Mouse (Mus musculus): ENCODE data around the gene Zfp362.

The Zfp362 gene

DNA sequence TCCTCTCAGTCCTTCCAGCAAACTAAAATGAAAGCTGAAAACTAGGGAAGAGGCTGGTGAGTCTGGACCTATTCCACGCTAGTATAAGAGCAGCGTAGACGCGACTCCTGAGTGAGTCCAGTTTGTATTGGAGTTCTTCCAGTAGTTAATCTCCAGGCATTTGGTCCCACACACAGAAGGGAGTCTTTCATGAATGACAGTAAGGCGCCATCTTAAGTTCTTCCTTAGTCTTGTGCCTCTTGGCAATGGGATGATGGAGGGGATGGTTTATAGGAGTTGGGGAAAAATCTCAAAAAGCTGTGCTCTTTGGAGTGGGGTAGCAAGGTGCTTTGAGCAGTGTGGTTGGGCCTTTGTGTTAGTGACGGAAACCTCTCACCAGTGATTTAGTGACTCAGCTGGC, 75.6 kb downstream of the Zfp362 start:
- in situ Hi-C loops (cut with MboI, MseI) = no loop called here

DNA sequence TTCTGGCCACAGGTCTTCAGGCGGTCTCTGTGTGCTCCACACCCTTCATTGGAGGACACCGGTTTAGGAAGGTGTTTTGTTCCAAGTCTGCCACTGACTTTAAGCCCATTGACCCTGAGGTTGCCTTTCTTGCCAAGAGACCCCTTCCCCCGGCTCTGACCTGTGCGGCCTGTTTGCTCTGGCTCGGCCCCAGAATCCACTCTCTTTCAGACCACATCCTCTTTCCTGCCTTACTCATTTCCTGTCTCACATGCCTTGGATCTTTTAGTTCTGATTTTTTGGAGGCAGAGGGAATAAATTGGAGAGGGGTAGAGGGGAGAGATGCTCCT, 76.2 kb downstream of the Zfp362 start:
- in situ Hi-C loops (cut with MboI, MseI) = no loop called here

DNA sequence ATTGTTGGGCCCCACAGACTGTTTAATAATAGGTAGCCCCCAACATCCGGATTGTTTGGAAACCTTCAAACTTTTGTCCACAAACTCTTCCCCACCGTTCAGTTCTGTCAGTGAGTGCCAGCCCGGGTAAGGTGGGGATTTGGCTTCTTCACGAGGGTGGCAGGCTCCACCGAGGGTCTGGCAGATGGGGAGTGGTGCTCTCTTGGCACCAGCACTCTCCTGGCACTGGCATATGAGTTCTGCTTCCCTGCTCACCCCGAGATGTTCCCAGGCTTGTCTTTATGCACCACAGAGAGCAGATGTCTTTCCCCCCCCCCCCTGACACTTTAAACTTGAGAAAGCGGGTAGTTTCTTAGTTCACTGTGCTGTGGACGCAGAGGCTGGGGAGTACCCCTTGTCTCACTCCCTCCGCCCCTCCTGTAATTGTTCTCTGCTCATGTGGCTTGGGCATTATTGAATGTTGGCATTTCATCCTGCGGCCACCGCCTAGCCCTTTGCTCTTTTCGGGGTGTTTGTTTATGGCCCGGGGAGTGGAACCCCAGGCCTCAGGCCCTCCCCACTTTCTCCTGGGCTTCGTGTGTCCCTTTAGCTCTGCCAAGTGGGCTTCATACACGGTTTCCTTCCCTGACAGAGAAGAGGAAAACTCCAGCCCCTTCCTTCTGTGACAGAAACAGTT, 76.7 kb downstream of the Zfp362 start:
- in situ Hi-C loops (cut with MboI, MseI) = no loop called here

DNA sequence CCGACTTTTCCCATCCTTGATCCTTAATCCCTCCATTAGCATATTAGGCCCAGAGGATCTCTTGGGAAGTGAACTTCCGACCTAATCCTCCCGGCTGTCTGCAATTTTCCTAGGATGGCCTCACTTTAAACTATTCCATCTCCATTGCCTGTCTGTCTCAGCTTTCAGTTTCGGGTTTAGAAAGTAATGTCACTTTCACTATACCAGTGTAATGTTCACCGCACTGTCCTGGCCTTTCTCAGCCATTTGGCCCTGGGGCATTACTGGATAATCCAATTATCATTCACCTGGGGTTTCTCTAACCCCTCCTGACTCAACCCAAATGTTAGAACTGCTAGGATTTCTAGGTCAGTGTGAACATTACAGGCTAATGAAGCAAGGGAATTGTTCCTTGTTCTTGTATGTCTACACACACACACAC, 77.4 kb downstream of the Zfp362 start:
- in situ Hi-C loops (cut with MboI, MseI) = no loop called here

DNA sequence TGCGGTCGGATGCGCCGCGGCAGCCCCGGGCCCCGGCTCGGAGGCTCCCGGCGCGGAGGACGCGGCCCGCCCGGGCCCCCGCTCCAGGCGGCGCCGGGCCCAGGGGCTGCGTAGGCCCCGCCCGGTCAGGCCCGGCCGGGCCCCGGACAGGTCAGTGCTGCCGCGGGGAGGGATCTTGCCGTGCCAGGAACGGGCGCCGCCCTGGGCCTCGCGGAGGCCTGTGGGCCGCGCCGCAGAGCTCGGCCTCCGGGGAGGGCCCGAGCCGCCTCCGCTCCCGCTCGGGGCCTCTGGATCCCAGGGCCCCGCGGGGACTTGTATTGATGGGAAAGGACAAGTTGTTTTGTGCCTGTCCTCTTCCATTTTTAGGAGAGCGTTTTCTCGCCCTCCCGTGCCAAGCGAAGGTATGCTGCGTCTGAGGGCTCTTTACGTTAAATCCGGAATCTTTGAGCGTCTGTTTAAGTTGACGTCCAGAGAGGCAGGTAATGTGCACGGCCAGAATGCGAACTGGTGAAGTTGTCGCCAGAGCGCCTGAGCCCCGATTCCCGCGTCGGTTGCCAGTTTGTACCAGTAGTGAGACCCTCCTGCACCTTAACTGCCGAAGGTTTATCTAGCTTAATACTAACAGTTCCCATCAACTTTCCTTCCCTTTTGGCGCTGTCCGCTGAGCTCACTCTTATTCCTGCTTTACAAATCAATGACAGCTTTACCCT, 78.0 kb downstream of the Zfp362 start:
- in situ Hi-C loops (cut with MboI, MseI) = no loop called here

DNA sequence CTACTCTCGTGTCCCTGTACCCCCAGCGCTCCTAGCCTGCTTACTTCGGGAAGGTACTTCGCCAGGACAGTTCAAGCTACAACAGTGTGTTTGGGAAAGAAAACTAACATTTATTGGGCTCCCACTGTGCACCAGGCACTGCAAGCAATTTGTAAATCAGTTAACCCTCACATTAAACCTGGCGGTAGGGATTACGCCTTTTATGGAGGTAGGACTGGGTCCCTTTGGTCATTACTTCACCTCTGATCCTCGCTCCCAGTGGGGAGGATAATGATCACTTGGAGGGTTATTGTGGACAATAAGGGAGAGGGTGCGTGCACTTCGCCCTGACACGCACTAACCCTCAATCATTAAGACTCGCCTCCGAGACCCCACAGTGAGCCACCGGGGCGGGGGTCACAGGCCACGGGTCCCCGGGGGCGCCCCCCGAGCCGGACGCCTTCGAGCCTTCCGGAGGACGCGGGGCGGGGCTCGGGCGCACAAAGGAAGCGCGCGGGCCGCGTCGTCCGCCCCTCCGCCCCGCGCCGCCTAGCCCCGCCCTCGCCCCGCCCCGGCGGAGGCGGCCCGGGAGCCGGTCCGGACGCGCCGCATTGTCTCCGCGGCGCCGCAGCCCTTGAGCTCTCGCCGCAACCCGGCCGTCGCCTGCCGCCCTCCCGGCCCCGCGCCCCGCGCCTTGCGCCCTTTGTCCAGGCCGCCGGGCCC, 78.7 kb downstream of the Zfp362 start:
- in situ Hi-C loops (cut with MboI, MseI) = no loop called here

DNA sequence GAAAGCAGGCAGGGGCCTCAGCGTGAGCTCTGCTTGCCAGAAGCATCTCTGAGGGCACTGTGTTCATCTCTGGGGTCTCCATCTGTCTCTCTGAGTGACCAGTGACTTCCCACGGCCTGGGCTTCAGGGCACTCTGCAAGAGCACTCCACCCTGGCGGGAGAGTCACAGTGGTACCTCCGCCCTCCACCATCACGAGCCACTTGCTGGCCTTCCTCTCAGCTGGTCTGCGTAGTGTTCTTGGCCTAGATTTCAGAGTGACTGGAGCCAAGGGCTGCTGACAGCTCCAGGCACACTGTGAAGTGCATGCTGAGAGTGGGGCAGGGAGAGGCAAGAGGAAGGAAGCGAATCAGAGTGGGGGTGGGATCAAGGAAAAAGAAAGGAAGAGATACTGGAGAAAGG, 81.8 kb downstream of the Zfp362 start:
- in situ Hi-C loops (cut with MboI, MseI) = loop anchor here (5.0 kb wide), 1 partner anchor 53 kb away; no protein-coding TSS in a partner anchor

DNA sequence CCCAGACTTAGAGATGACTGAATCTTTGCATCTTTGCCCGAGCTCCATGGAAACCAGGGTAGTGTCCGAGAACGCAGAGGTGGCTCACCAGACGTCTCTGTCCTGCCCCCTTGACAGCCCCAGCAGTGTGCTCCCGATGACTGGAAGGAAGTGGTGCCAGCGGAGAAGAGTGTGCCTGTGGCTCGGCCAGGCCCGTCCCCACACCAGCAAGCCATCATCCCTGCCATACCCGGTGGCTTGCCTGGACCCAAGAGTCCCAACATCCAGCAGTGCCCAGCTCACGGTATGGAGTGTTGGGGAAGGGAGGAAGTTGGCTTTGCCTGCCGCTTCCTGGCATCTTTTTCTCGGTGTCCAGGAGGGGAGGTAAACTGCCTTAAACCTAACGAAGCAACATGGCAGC, 82.4 kb downstream of the Zfp362 start:
- in situ Hi-C loops (cut with MboI, MseI) = loop anchor here (5.0 kb wide), 1 partner anchor 54 kb away; no protein-coding TSS in a partner anchor

Measured in T-helper 1 cell (primary cell).